Mouse (Mus musculus): Measurements from ENCODE around the gene Rab6b. TPM values are rescaled to one million over a fixed set of nuclear protein-coding genes. Genes with fewer than 3 reads are reported as not detected.

The Rab6b gene
- polyA plus RNA-seq, 1 experiment from 2014 or later: 12.3 TPM

DNA sequence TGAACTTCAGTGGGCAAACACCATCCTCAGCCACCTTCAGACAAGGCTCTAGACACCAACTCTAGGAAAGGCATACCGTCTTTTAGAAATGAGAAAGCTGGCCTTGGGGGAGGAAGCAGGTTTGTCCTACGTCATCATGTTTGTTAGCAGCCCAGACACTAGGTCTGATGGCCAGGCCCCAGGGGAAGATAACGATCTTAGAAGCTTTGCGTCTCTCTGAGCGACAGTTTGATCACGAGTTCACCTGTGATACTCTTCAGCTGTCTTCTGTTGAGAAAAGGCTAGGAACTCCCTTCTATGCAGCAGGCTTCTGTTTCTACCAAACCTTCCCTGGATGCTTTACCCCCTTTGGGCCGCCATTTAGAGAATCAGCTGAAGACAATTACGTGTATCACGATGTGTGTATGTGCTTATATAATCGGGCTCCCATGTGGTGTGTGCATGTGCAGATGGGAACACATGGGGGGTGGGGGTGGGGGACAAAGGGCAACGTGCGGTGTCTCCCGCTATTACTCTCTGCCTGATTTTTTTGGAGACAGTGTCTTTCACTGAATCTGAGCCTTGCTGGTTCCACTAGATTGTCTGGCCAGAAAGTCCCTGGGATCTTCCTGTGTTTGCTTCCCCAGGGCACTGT lies 116.9 kb downstream of the Rab6b start:
- H3K27ac ChIP-seq (replicated peaks): no peak overlapping the region
- peaks cover 13% of the 10 kb centered on the region for H3K4me1 ChIP-seq
- H3K4me3 ChIP-seq: no peak overlapping the region
- 91% methylated on average over 13 of the region's 13 CpGs for WGBS
- no peaks in the 10 kb centered on the region for H3K27me3 ChIP-seq (ENCODE audit: low read depth, poor library complexity, severe bottlenecking)
- no peaks in the 10 kb centered on the region for H3K36me3 ChIP-seq
- no peaks in the 10 kb centered on the region for H3K9me3 ChIP-seq (replicated peaks)
- DNase-seq (ENCODE audit: low spot score): no peak

DNA sequence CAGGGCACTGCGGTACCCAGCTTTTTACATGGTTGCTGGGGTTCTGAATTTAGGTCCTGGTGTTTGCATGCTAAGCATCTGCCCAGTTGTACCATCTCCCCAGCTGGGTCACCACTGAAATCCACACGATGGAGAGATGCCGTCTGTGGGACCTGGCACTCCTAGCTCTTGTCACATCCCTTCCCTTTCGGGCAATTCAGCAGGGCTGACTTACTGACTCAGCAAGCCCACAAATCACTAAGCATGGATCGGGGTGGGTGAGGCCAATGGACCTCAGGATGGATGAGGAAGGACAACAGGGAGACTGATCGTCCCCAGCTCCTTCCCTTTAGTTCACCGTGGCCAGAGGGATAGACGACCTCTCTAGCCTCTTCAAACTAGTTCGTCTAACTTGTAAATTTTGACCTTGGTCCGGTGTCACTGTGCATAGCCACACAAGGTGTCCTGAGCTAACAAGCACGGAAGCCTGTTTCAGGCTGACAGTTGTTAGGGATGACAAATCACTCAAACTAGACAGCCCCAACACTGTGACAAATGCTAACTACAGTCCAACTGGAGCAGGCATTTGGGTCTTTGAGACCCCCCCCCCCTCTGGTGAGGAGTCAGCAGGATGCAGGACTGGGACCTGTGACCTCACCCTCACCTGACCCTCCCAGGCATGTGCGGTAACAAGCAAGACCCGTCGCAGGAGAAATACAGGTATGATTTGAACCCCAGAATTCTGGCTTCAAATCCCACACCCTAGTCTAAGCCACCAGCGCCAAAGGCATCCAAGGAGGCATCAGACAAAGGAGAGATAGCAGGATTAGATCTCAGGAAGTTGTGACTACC lies 117.7 kb downstream of the Rab6b start:
- no peak for DNase-seq (ENCODE audit: low spot score)
- Histone ChIP-seq H3K27ac (replicated peaks) (no peak overlapping the region), H3K36me3 (no peaks in the 10 kb centered on the region), H3K4me3 (no peak overlapping the region), H3K27me3 (ENCODE audit: low read depth, poor library complexity, severe bottlenecking) (no peaks in the 10 kb centered on the region), H3K9me3 (replicated peaks) (no peaks in the 10 kb centered on the region), H3K4me1 (peaks cover 13% of the 10 kb centered on the region)
- 92% methylated on average over 15 of the region's 15 CpGs for WGBS

DNA sequence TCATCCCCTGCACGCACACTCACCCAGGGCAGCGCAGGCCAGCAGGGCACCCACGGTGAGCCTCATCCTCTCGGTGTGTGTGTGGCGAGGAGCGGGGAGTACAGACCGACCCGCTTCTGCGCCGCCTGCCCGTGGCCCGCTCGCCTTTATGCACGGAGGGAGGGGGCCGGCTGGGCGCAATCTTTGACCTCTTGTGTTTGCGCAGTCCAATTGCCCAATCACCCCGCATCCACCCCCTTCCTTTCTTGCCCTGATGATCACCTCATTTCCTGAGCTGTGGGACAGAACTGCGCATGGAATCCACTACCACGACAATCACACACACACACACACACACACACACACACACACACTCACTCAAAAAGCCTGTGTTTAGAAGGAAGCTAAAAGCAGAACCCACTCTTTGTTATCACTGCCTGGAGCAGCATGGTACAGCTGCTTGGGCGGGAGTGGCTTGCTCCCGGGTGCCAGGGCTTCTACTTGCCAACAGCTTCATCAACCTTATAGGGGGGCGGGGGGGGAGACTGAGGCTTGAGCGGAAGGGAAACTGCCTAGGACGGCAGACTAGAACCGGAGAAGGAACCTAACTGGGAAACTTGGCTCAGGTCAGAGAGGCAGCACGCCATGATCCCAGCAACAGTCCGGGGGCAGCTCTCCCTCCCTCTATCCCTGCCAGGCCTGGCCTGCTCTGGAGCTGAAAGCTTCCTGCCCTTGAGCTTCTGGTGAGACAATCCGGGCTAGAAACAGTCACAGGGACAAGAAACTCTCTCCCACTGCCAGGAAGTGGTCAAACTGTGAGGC lies 118.8 kb downstream of the Rab6b start, which contains the start of the genes Gm20425 and Trf:
Gm20425 (minus strand) TSS at position 157 of the 801 bp plus-strand sequence.
Trf (minus strand) TSS at position 294 of the 801 bp plus-strand sequence.
- WGBS: 56% methylated on average over 29 of the region's 29 CpGs
- no peaks in the 10 kb centered on the region for H3K36me3 ChIP-seq
- DNase-seq (ENCODE audit: low spot score): peak; percentile 24
- H3K27ac ChIP-seq (replicated peaks): peak within 1 kb of the TSS; percentile 72
- peaks cover 16% of the 10 kb centered on the region for H3K4me1 ChIP-seq
- no peaks in the 10 kb centered on the region for H3K9me3 ChIP-seq (replicated peaks)
- H3K27me3 ChIP-seq (ENCODE audit: low read depth, poor library complexity, severe bottlenecking): no peaks in the 10 kb centered on the region
- peak within 1 kb of the TSS; percentile 28; the same call in 1 of the 2 replicates for H3K4me3 ChIP-seq

DNA sequence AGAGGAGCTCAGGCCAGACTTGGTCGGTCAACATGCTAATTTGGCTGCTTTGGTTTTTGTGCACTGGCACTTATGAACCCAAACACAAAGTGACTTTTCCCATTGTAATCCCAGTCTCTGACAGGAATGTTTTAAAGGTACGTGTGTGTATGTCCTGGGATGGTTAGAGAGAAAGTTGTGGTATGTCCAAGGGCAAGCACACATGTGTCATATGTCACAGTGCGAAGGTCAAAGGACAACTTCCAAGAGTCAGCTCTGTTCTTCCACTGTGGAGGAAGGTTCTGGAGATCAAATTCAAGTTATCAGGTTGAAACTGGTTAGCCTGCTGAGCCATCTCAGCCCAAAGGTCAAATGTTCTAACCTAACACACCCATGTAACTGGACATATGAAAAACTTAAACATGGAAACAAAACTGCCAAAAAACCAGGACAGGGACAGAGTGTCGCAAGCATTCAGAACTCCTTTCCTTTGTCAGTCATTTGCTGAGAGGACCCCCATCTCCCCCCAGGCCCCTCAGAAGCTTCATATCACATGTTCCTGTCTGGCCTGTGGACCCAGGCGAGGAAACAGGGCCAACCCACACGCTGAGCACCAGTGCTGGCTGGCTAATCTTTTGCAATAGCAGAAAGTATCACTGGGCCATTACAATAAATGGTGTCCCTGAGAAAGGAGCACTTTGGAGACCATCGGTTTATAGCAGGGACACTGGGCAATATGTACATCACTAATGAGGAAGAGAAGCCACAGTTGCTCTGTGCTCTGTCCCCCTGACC lies 120.8 kb downstream of the Rab6b start:
- H3K27ac ChIP-seq (replicated peaks): no peak overlapping the region
- no peak overlapping the region for H3K4me3 ChIP-seq
- no peak for DNase-seq (ENCODE audit: low spot score)
- no peaks in the 10 kb centered on the region for H3K9me3 ChIP-seq (replicated peaks)
- H3K36me3 ChIP-seq: no peaks in the 10 kb centered on the region
- WGBS: 87% methylated on average over 7 of the region's 7 CpGs
- H3K27me3 ChIP-seq (ENCODE audit: low read depth, poor library complexity, severe bottlenecking): no peaks in the 10 kb centered on the region
- peaks cover 16% of the 10 kb centered on the region for H3K4me1 ChIP-seq

DNA sequence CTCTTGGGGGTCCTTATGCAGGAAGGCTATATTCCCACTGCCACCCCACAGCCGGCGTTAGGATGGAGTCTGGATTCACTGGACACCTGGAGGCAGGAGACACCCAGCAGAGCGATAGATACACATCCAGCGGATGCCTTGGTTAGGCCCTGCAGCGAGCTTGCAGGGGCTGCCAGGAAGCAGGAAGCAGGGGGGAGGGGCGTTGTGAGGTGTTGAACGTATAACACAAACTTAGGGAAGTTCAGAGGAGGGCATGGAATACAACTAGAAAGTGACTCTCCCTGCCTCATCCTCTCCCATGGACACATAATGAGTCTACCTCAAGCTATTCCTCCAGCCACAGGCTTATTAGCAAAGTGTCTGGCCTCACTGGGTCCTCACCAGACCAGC lies 121.4 kb downstream of the Rab6b start:
- Histone ChIP-seq H3K27me3 (ENCODE audit: low read depth, poor library complexity, severe bottlenecking) (no peaks in the 10 kb centered on the region), H3K36me3 (no peaks in the 10 kb centered on the region), H3K4me1 (peaks cover 16% of the 10 kb centered on the region), H3K4me3 (no peak overlapping the region), H3K9me3 (replicated peaks) (no peaks in the 10 kb centered on the region), H3K27ac (replicated peaks) (no peak overlapping the region)
- WGBS: 73% methylated on average over 7 of the region's 7 CpGs
- DNase-seq (ENCODE audit: low spot score): no peak

DNA sequence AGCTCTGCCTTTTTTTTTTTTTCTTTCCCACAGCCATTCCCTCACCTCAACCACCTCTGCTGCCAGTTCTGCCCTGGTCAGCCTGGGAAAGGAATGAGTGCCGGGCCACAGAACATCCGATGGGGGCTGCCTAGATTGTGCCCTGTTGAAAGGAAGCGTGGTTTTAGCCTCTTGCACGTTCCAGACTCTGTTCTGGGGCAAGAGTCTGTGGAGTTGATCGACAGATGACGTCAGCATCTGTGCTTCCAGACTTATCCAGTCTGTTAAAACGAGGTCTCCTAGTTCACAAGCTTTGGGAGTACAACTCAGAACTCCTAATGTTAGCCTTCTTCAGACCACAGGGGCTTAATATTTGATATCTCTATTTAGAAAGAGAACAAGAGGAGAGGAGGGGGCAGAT lies 122.5 kb downstream of the Rab6b start:
- Histone ChIP-seq H3K27me3 (ENCODE audit: low read depth, poor library complexity, severe bottlenecking) (no peaks in the 10 kb centered on the region), H3K9me3 (replicated peaks) (no peaks in the 10 kb centered on the region), H3K36me3 (no peaks in the 10 kb centered on the region), H3K4me1 (peaks cover 16% of the 10 kb centered on the region), H3K27ac (replicated peaks) (no peak overlapping the region), H3K4me3 (no peak overlapping the region)
- 88% methylated on average over 7 of the region's 7 CpGs for WGBS
- no peak for DNase-seq (ENCODE audit: low spot score)

DNA sequence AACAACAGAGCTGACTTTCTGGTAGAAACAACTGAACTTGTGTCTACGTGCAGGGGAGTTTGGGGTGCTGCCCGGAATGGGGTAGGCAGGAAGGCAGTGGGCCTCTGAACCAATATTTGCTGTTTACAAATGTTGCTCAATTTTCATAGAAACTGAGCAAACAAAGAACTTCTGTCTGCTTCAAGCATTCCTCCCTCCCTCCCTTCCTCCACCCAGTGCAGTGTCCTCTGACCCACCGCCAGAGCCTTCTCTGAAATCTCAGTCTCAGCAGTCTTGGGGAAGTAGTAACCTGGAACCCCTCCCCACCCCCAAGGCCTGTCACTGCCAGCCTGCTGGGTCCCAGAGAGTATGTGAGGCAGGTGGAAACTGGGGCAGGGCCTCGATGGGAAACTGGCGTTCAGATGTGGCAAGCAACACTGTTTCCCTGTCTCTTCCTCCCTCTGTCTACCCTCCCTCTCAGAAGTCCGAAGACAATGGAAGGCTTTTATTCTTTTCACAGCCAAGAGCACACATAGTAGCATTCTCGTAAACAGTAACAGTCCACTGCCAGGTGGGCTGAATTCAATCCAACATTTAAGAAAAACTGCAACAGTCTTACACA lies 123.1 kb downstream of the Rab6b start:
- DNase-seq (ENCODE audit: low spot score): no peak
- Histone ChIP-seq H3K27ac (replicated peaks) (peak overlapping the region; percentile 64; the same call in 1 of the 2 replicates), H3K4me3 (no peak overlapping the region), H3K36me3 (no peaks in the 10 kb centered on the region), H3K27me3 (ENCODE audit: low read depth, poor library complexity, severe bottlenecking) (no peaks in the 10 kb centered on the region), H3K4me1 (peaks cover 16% of the 10 kb centered on the region), H3K9me3 (replicated peaks) (no peaks in the 10 kb centered on the region)
- WGBS: 69% methylated on average over 7 of the region's 7 CpGs

Other genes with a start within 250 kb of the Rab6b start
- gene Slco2a1, start 123.1 kb upstream of the Rab6b start, polyA plus RNA-seq (2016; fragmentation: Nextera tagmentation; extraction: Ambion mirVana): 0.17 and 0.25 TPM in 2 replicates
- gene Srprb, start 90.3 kb downstream of the Rab6b start, polyA plus RNA-seq (2016; fragmentation: Nextera tagmentation; extraction: Ambion mirVana): 68.2 and 68.4 TPM in 2 replicates
- 0.75 TPM in 1 of 2 replicates, not detected in the other for gene Gm20425, start 118.5 kb downstream of the Rab6b start, polyA plus RNA-seq (2016; fragmentation: Nextera tagmentation; extraction: Ambion mirVana)
- 14.6 and 20.6 TPM in 2 replicates for gene Trf, start 118.7 kb downstream of the Rab6b start, polyA plus RNA-seq (2016; fragmentation: Nextera tagmentation; extraction: Ambion mirVana)
- gene 1300017J02Rik, start 193.3 kb downstream of the Rab6b start, polyA plus RNA-seq (2016; fragmentation: Nextera tagmentation; extraction: Ambion mirVana): 3.5 and 4.5 TPM in 2 replicates
- gene Topbp1, start 193.4 kb downstream of the Rab6b start, polyA plus RNA-seq (2016; fragmentation: Nextera tagmentation; extraction: Ambion mirVana): 78.9 and 79.3 TPM in 2 replicates

All from midbrain, embryonic 10.5 days (tissue).